Mouse (Mus musculus) heart, embryonic 14.5 days (tissue): ENCODE measurements at regions not wholly inside any gene's neighbourhood (a gene's known extent, or its start where the extent isn't known, plus 50 kb on each side); places are given as distances from the start of the nearest gene placed in this dataset.

Experiments
- ATAC-seq: fragments of 200-750 bp; cut with Nextera tagmentation; 2 replicates; pipeline ENCODE4 v1.8.0; 2017; ENCODE audit warnings: low read depth, moderate TSS enrichment; ENCODE audit not compliant: insufficient number of reproducible peaks, insufficient read depth, low FRiP score
- H3K27ac ChIP-seq, 2 experiments: fragments of 200-500 bp in 1 of 2; fragments of 300-500 bp in 1 of 2; sonication (generic) in 1 of 2; replicated peaks in 1 of 2; 2 replicates each; pipeline ENCODE4 v1.5.1; 2012 to 2014; ENCODE audit warnings: low read depth in 2 of 2, low read length in 2 of 2, control low read depth in 1 of 2, mild to moderate bottlenecking in 1 of 2, mixed read lengths in 1 of 2; ENCODE audit not compliant: control insufficient read depth in 1 of 2, insufficient read depth in 1 of 2
- H3K27me3 ChIP-seq: fragments of 300-500 bp; sonication (generic); 2 replicates; pipeline ENCODE4 v1.6.1; 2014; ENCODE audit warnings: mild to moderate bottlenecking, low read length, control low read depth; ENCODE audit not compliant: control insufficient read depth, insufficient read depth
- H3K36me3 ChIP-seq: fragments of 300-500 bp; sonication (generic); 2 replicates; pipeline ENCODE4 v1.6.1; 2014; ENCODE audit warnings: mild to moderate bottlenecking, control low read depth, low read length, mixed read lengths; ENCODE audit not compliant: control insufficient read depth, insufficient read depth
- H3K4me1 ChIP-seq, 2 experiments: fragments of 200-500 bp in 1 of 2; fragments of 300-500 bp in 1 of 2; sonication (generic) in 1 of 2; 2 replicates each; pipeline ENCODE4 v1.6.1; 2012 to 2014; ENCODE audit warnings: low read length in 2 of 2, control low read depth in 1 of 2, mixed read lengths in 1 of 2; ENCODE audit not compliant: control insufficient read depth in 2 of 2, insufficient read depth in 2 of 2
- H3K4me2 ChIP-seq: fragments of 300-500 bp; sonication (generic); 2 replicates; pipeline ENCODE4 v1.6.1; 2014; ENCODE audit warnings: mild to moderate bottlenecking, low read length
- H3K4me3 ChIP-seq, 2 experiments: fragments of 200-500 bp in 1 of 2; fragments of 300-500 bp in 1 of 2; sonication (generic) in 1 of 2; 2 replicates each; pipeline ENCODE4 v1.5.1; 2012 to 2014; ENCODE audit warnings: low read length in 2 of 2, mild to moderate bottlenecking in 2 of 2, control low read depth in 1 of 2, low read depth in 1 of 2, moderate library complexity in 1 of 2; ENCODE audit not compliant: control insufficient read depth in 1 of 2, insufficient read depth in 1 of 2
- H3K9ac ChIP-seq: fragments of 300-500 bp; sonication (generic); 2 replicates; pipeline ENCODE4 v1.6.1; 2014; ENCODE audit warnings: mild to moderate bottlenecking, low read length
- H3K9me3 ChIP-seq: fragments of 300-500 bp; sonication (generic); 2 replicates; pipeline ENCODE4 v1.6.1; 2016; ENCODE audit warnings: low read length, control low read depth; ENCODE audit not compliant: control insufficient read depth
- WGBS: fragments of 180-500 bp; shearing (Covaris S2); extraction: QIAGEN DNeasy Blood & Tissue Kit; methylation state at CpG from one replicate; pipeline ENCODE4 v1.1.7; 2014; 5-methylcytosine and 5-hydroxymethylcytosine counted together

- Histone ChIP-seq H3K27me3 (no peaks in the 10 kb centered on the region), H3K27ac (no peak overlapping the region), H3K36me3 (no peaks in the 10 kb centered on the region), H3K4me2 (no peak overlapping the region), H3K4me3 (no peak overlapping the region), H3K9me3 (no peaks in the 10 kb centered on the region), H3K4me1 (no peaks in the 10 kb centered on the region), H3K9ac (no peak overlapping the region)
- 81% methylated on average over 12 of the region's 12 CpGs for whole genome bisulfite sequencing
- ATAC-seq = no peak
These were observed 340.4 kb downstream of the Pik3r1 start for GRCm38 (mm10) chr13:101427426-101428221.

- no peak for ATAC-seq
- H3K9me3 ChIP-seq = no peaks in the 10 kb centered on the region
- H3K27me3 ChIP-seq = no peaks in the 10 kb centered on the region
These were observed 341.6 kb downstream of the Pik3r1 start for GRCm38 (mm10) chr13:101426461-101426860.

GRCm38 (mm10) chr13:101422082-101422481 is 345.9 kb downstream of the Pik3r1 start:
- Histone ChIP-seq H3K4me1 (peaks cover 10 to 18% of the 10 kb centered on the region in 2 experiments), H3K9me3 (no peaks in the 10 kb centered on the region), H3K4me2 (no peak overlapping the region), H3K27me3 (no peaks in the 10 kb centered on the region), H3K4me3 (no peak overlapping the region), H3K9ac (no peak overlapping the region), H3K36me3 (no peaks in the 10 kb centered on the region), H3K27ac (no peak overlapping the region)
- ATAC-seq = no peak
- 20% methylated on average over 3 of the region's 3 CpGs for WGBS

More at GRCm38 (mm10) chr13:101426461-101426860, 341.6 kb downstream of the Pik3r1 start:
- 64% methylated on average over 5 of the region's 5 CpGs for WGBS
- Histone ChIP-seq H3K36me3 (no peaks in the 10 kb centered on the region), H3K9ac (no peak overlapping the region), H3K4me2 (no peak overlapping the region), H3K27ac (no peak overlapping the region), H3K4me3 (no peak overlapping the region), H3K4me1 (no peaks in the 10 kb centered on the region)

- Histone ChIP-seq H3K9ac (no peak overlapping the region), H3K4me2 (no peak overlapping the region), H3K9me3 (no peaks in the 10 kb centered on the region), H3K4me1 (peaks cover 10 to 18% of the 10 kb centered on the region in 2 experiments), H3K27ac (no peak overlapping the region), H3K4me3 (no peak overlapping the region), H3K36me3 (no peaks in the 10 kb centered on the region), H3K27me3 (no peaks in the 10 kb centered on the region)
- 72% methylated on average over 7 of the region's 7 CpGs for WGBS
- no peak for ATAC-seq
These were observed 348.5 kb downstream of the Pik3r1 start for GRCm38 (mm10) chr13:101419457-101420025.

- Histone ChIP-seq H3K4me1 (peaks cover 10 to 18% of the 10 kb centered on the region in 2 experiments), H3K27ac (0 out of 4 replicates have a peak overlapping the region, but pooled peaks have one; percentile 2 to 31), H3K27me3 (no peaks in the 10 kb centered on the region), H3K9me3 (no peaks in the 10 kb centered on the region), H3K4me3 (no peak overlapping the region), H3K4me2 (0 out of 2 replicates have a peak overlapping the region, but pooled peaks have one; percentile 18), H3K36me3 (no peaks in the 10 kb centered on the region), H3K9ac (no peak overlapping the region)
- ATAC-seq = no peak
- 43% methylated on average over 6 of the region's 6 CpGs for WGBS
These were observed 349.7 kb downstream of the Pik3r1 start for GRCm38 (mm10) chr13:101418272-101418671.

GRCm38 (mm10) chr13:101408885-101409284 is 359.1 kb downstream of the Pik3r1 start:
- Histone ChIP-seq H3K27me3 (no peaks in the 10 kb centered on the region), H3K27ac (no peak overlapping the region), H3K4me3 (no peak overlapping the region), H3K4me1 (no peaks in the 10 kb centered on the region), H3K9me3 (no peaks in the 10 kb centered on the region), H3K9ac (no peak overlapping the region), H3K4me2 (no peak overlapping the region), H3K36me3 (no peaks in the 10 kb centered on the region)
- 77% methylated on average over 4 of the region's 4 CpGs for WGBS
- no peak for ATAC-seq

- no peak for ATAC-seq
- Histone ChIP-seq H3K27me3 (no peaks in the 10 kb centered on the region), H3K27ac (no peak overlapping the region), H3K4me2 (no peak overlapping the region), H3K36me3 (no peaks in the 10 kb centered on the region), H3K4me1 (no peaks in the 10 kb centered on the region), H3K9me3 (no peaks in the 10 kb centered on the region), H3K9ac (no peak overlapping the region), H3K4me3 (no peak overlapping the region)
- WGBS = 93% methylated on average over 1 of the region's 1 CpGs
These were observed 360.4 kb downstream of the Pik3r1 start for GRCm38 (mm10) chr13:101407633-101408032.
